Mouse (Mus musculus) ZHBTc4 (cell line): Measurements from ENCODE around the gene Sez6l.

Experiments used
- DNase-seq: peaks from one replicate; pipeline ENCODE4 v3.0.0-alpha.2; 2011; ENCODE audit warnings: low read depth, low spot score

Sez6l gene

GRCm38 (mm10) chr5:112533312-112534075 lies 43.5 kb downstream of the Sez6l start:
- DNase-seq = peak; percentile 65

- no peak for DNase-seq
Observed at GRCm38 (mm10) chr5:112532894-112533293, 44.1 kb downstream of the Sez6l start.

DNA sequence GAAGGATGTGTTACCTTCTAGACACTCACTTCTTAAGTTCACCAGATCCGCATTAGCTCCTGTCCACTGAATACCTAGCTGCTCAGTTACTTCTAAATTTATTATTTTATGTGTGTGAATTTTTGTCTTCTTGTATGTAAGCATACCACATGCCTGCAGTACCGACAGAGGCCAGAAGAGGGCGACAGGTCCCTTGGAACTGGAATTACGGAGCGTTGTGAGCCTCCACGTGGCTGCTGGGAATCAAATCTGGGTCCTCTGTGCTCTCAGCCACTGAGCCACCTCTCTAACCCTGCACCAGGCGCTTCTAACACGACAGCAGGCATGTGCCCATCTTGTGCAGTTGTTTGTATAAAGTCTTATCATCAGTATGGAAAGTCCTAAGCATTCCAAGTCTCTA lies 44.8 kb downstream of the Sez6l start:
- peak; percentile 76 for DNase-seq

- no peak for DNase-seq
Observed at GRCm38 (mm10) chr5:112531111-112531510, 45.9 kb downstream of the Sez6l start.

GRCm38 (mm10) chr5:112526936-112527335 lies 50.0 kb downstream of the Sez6l start:
- DNase-seq = no peak

DNA sequence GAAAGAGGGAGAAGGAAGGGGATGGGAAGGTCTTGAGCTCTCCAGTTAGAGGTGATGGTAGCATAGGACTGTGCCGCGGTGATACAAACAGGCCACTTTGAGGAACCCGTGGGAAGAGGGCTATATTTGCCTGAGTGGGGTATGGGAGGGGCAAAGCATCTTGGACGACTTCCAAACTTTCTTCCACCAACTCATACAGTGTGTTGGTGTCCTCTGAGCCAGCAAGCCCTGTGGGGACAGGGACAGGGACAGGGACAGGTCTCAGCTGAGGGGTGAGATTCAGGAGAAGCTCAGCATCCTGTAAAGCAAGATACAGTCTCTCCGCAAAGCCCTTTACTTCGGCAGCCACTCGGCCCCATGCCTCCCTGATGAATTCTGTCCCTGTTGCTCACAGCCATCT lies 50.5 kb downstream of the Sez6l start:
- DNase-seq = no peak

GRCm38 (mm10) chr5:112525980-112526379 lies 51.0 kb downstream of the Sez6l start:
- no peak for DNase-seq

GRCm38 (mm10) chr5:112525271-112525670 lies 51.7 kb downstream of the Sez6l start:
- DNase-seq = no peak

GRCm38 (mm10) chr5:112523796-112524195 lies 53.2 kb downstream of the Sez6l start:
- peak; percentile 81 for DNase-seq

GRCm38 (mm10) chr5:112523331-112523730 lies 53.7 kb downstream of the Sez6l start:
- DNase-seq = peak; percentile 86

DNA sequence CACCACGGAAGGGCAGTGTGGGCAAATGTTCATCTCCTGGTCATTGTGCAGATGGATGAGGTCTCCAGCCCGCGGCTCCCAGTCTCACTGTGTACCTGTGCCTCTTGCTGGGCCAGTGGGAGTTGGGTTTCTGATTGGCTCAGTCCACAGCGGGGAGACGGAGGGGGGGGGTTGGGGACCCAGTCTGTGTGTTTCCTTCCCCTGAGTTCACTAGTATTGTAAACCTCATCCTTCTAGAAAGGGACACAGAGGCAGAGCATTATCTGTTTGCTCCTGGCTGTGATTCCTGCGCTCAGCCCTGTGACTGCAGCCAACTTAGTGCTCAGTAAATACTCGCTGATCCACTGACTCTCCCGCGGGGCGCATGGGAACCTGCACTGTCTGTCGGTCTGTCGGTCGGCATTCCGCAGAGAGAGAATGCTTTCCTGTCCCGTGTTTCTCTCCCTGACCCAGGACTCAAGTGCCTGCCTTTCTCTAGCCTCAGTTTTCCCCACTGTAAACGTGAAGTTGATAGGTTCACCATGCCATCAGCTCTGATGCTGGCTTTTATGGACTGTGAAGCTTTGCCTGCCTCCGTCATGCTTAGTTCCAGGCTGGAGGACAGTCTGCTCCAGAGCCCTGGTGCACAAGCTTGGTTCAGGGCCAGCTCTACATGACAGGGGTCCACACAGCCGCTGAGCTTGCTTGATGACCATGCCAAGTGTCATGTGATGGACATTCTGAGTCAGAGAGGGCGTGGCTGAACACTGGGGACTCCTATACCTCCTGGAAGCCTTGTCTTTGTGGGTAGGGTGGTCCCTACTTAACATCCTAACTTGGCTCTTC lies 55.1 kb downstream of the Sez6l start:
- DNase-seq = no peak

GRCm38 (mm10) chr5:112520826-112521702 lies 55.9 kb downstream of the Sez6l start:
- DNase-seq = peak; percentile 85

DNA sequence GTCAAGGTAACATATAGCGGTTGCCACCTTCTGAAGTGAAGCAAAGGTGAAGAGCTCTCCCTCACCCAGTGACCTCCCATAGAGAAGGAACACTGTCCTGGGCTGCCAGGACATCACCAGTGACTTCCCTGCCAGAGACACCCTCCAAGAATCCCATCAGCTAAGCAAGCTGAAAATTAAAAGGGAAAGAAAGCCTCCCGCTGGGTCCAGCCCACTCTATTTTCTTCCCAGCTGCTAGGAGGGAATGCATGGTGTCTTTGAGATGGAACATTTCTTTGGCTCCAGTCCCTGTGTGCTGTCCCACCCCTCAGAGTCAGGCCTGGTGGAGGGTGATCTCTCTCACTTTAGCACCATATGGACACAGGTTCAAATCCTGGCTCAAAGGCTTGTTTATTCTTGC lies 58.2 kb downstream of the Sez6l start:
- DNase-seq = no peak

DNA sequence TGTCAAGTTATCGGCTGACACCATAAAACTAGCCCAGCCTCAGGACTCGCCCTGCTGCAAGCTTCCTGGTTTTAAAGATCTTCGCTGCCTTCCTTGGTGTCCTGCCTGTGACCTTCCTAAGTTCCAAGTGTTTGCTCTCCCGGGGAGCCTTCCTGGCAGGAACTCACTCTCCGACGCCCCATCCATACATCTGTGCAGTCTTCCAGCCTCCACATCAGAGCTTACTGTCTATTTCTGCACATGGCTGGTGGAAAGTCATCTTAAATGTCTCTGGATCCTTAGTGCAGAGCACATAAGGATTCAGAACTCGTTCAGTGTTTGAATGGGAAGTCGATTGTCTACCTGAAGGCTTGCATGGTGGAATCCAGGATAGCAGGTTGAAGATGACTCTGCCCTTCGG lies 59.5 kb downstream of the Sez6l start:
- no peak for DNase-seq

GRCm38 (mm10) chr5:112516527-112516926 lies 60.5 kb downstream of the Sez6l start:
- peak; percentile 87 for DNase-seq

DNA sequence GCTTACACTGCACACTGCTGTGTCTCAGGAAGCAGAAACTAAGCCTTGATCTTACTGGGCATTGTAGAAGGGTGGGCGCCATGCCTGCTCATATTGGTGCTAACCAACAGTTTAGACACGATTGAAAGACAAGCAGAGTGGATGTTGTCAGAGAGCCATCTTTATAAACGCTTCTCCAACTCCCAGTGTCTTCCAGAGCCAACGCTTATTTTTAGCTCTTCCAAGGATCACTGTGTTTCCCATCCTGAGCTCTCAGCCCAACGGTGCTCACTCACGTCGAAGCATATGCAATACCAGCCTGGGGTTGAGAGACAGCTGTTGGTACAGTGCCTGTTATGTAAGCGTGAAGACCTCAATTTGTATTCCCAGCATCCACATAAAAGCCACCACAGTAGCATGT lies 66.6 kb downstream of the Sez6l start:
- DNase-seq = no peak

DNA sequence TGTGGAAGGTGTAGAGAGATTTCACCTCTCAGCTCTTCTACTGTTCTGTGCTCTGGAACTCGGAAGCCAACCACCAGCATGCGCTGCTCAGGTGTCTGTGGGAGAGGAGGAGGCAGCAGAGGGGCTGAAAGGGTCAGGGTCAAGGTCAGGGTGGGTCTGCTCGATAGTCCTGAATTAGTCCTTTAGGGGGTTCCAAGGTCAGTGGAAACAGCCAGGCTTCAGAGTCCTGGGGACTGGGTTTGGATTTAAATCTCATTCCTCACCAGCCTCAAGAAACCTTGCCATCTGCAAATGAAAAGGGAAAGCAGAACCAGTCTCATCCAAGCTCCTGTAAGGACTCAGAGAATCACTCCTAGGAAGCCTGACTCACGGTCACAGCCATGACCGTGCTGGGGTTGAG lies 67.1 kb downstream of the Sez6l start:
- peak; percentile 90 for DNase-seq

GRCm38 (mm10) chr5:112505595-112505994 lies 71.4 kb downstream of the Sez6l start:
- DNase-seq = no peak

- no peak for DNase-seq
Observed at GRCm38 (mm10) chr5:112501384-112501783, 75.6 kb downstream of the Sez6l start.

DNA sequence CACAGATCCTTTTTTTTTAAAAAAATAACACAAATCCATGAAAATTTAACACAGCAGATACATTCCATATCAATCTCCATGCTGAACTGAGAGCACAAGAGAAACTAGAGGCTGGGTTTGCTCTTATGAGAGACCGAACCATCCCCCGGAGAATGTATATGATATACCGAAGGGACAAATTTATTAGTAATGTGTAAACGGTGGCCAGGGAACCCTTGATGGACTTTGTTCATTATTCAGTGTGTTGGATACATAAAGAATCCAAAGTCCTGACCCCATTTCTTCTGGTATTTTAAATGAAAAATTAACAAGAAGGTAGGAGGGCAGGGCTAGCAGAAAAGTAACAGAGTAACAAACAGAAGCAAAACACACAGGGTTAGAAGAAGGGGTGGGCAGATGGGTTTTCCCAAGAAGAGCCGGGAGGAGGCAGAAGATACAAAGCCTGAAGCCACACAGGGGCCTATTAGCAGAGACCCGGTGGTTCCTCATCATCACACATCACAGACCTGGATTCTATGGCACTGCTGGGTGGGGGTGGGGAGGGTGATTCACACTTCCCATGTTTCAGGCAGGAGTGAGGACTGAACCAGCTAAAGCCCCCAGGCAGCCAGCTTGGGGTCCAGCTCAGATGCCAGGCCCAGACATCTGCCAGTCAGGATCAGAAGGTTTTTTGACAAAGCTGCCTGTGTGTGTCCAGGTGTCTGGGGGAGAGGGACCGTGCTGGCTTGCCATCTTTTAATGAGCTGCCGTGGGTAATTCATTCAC lies 76.9 kb downstream of the Sez6l start:
- no peak for DNase-seq
